8 mouse cellular contexts compared by ENCODE assay signal in the genomic region with DNA sequence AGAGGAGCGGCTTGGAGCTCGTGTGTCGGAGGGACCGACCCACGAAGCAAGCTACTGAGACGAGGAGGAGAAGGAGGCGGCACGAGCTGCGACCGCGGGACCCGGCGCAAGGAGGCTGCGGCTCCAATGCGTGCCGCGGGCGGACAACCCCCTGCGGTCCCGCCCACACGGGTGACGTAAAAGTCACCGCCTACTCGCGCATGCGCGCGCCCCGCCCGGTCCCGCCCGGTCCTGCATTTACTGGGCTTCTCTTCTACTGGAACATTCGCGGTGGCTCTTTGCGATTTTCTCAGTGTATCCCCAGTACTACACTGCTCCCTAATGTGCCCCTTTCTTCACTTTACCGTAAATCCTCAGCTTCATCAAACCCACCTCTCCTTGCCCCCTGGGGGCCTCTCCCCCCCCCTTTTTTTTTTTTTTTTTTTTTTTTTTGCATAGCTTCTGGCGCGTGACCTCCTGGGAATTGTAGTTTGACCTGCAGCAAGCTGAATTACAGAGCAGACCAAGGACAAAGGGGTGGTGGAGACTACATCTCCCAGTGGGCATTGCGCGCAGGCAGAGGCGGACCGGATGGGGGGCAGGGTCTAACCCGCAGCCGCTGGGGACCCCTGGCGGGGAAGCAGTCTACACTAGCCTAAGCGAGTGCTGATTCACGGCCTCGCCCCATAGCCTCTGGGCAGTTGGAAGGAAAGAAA. TPM values are rescaled to one million over a fixed set of nuclear protein-coding genes. Genes with fewer than 3 reads are reported as not detected.
A peak's percentile ranks its signal among the peaks of the same experiment; 100 is the strongest.
DNase-seq lines count a peak whose midpoint lies in the region; ATAC-seq and TF ChIP-seq lines count a peak whose summit lies in the region.

A gene (minus strand): TSS at position 136 of the 695 bp plus-strand sequence.

- WGBS in bone marrow, adult 2 months, result 0% methylated on average over 48 of the region's 48 CpGs
- WGBS in embryonic facial prominence, embryonic 15.5 days, result under 1% methylated on average over 48 of the region's 48 CpGs
- WGBS in limb, embryonic 14.5 days, result under 1% methylated on average over 41 of the region's 48 CpGs
- WGBS in midbrain, postnatal 0 days, result 0% methylated on average over 46 of the region's 48 CpGs

- peaks cover 22% of the 10 kb centered on the region for H3K36me3 ChIP-seq in embryonic facial prominence, embryonic 15.5 days
- peaks cover 23% of the 10 kb centered on the region for H3K36me3 ChIP-seq in limb, embryonic 14.5 days (ENCODE audit: control insufficient read depth, insufficient read depth, low read length)
- H3K36me3 ChIP-seq in midbrain, postnatal 0 days (ENCODE audit: insufficient read depth, low read length), result 0 out of 2 replicates have a peak, but pooled peaks cover 7% of the 10 kb centered on the region

- H3K4me3 ChIP-seq in bone marrow, adult 2 months (replicated peaks; ENCODE audit: control insufficient read depth, low read depth, low read length), result peak within 1 kb of the TSS; percentile 100
- peak within 1 kb of the TSS; percentile 67 for H3K4me3 ChIP-seq in embryonic facial prominence, embryonic 15.5 days (replicated peaks)
- H3K4me3 ChIP-seq in limb, embryonic 14.5 days (replicated peaks; ENCODE audit: low read length), result peak within 1 kb of the TSS; percentile 88
- H3K4me3 ChIP-seq in midbrain, postnatal 0 days (ENCODE audit: low read depth, low read length), result peak within 1 kb of the TSS; percentile 65

- H3K9me3 ChIP-seq in embryonic facial prominence, embryonic 15.5 days (replicated peaks), result no peaks in the 10 kb centered on the region
- H3K9me3 ChIP-seq in limb, embryonic 14.5 days (ENCODE audit: control insufficient read depth, low read length), result no peaks in the 10 kb centered on the region
- H3K9me3 ChIP-seq in midbrain, postnatal 0 days (ENCODE audit: low read length), result no peaks in the 10 kb centered on the region

- peak; percentile 97 for ATAC-seq in embryonic facial prominence, embryonic 15.5 days (ENCODE audit: insufficient number of reproducible peaks, low FRiP score, low TSS enrichment, low read depth)
- ATAC-seq in limb, embryonic 14.5 days (ENCODE audit: low FRiP score, low read depth), result peak; percentile 94
- peak; percentile 94 for ATAC-seq in midbrain, postnatal 0 days (ENCODE audit: low FRiP score)

- peak; percentile 97 for TF ChIP-seq POLR2A in bone marrow, adult 2 months (IDR thresholded peaks at IDR 0.05; ENCODE audit: borderline replicate concordance, control insufficient read depth, low read depth, low read length)
- TF ChIP-seq POLR2A in limb, embryonic 14.5 days (IDR thresholded peaks at IDR 0.05; ENCODE audit: borderline replicate concordance, extremely low read depth, insufficient read depth, insufficient read length), result peak; percentile 92; the same call in 1 of the 2 replicates

- DNase-seq in 416B (ENCODE audit: low read depth), result peak; percentile 99
- DNase-seq in heart, adult 8-10 months (ENCODE audit: low spot score), result peak; percentile 96
- DNase-seq in kidney, adult 9 months, result peak; percentile 97
- peak; percentile 97 for DNase-seq in limb, embryonic 14.5 days (ENCODE audit: low spot score)
- peak; percentile 98 for DNase-seq in midbrain, postnatal 0 days (ENCODE audit: low spot score)
- DNase-seq in spleen, postnatal 14 days (ENCODE audit: low spot score in 2 of 2), result peak; percentile 98

- no peaks in the 10 kb centered on the region for H3K27me3 ChIP-seq in embryonic facial prominence, embryonic 15.5 days
- H3K27me3 ChIP-seq in limb, embryonic 14.5 days (ENCODE audit: control insufficient read depth, insufficient read depth, low read length), result no peaks in the 10 kb centered on the region
- no peaks in the 10 kb centered on the region for H3K27me3 ChIP-seq in midbrain, postnatal 0 days (ENCODE audit: insufficient read depth, low read length)

- H3K4me2 ChIP-seq in embryonic facial prominence, embryonic 15.5 days (replicated peaks), result peak within 1 kb of the TSS; percentile 56
- peak within 1 kb of the TSS; percentile 62 for H3K4me2 ChIP-seq in limb, embryonic 14.5 days (replicated peaks; ENCODE audit: low read depth, low read length, severe bottlenecking)
- H3K4me2 ChIP-seq in midbrain, postnatal 0 days (ENCODE audit: low read depth, low read length, poor library complexity, severe bottlenecking), result peak within 1 kb of the TSS; percentile 54

- peak within 1 kb of the TSS; percentile 95 for H3K27ac ChIP-seq in bone marrow, adult 2 months (ENCODE audit: control insufficient read depth, insufficient read depth, low read depth, low read length, poor library complexity)
- peak within 1 kb of the TSS; percentile 99 for H3K27ac ChIP-seq in embryonic facial prominence, embryonic 15.5 days (replicated peaks)
- H3K27ac ChIP-seq in limb, embryonic 14.5 days (replicated peaks; ENCODE audit: low read depth, low read length), result peak within 1 kb of the TSS; percentile 87
- H3K27ac ChIP-seq in midbrain, postnatal 0 days (ENCODE audit: low read depth, low read length), result peak within 1 kb of the TSS; percentile 99

- peaks cover 5% of the 10 kb centered on the region; the same call in 1 of the 2 replicates for H3K4me1 ChIP-seq in bone marrow, adult 2 months (ENCODE audit: control insufficient read depth, insufficient read depth, low read length)
- peaks cover 21% of the 10 kb centered on the region; the same call in 1 of the 2 replicates for H3K4me1 ChIP-seq in embryonic facial prominence, embryonic 15.5 days
- peaks cover 14% of the 10 kb centered on the region; the same call in 1 of the 2 replicates for H3K4me1 ChIP-seq in limb, embryonic 14.5 days (ENCODE audit: control insufficient read depth, insufficient read depth, low read length)
- H3K4me1 ChIP-seq in midbrain, postnatal 0 days (ENCODE audit: insufficient read depth, low read length), result no peaks in the 10 kb centered on the region; the same call in 1 of the 2 replicates

- peak; percentile 53 for TF ChIP-seq CTCF in bone marrow, adult 2 months (IDR thresholded peaks at IDR 0.05; ENCODE audit: control insufficient read depth, insufficient read depth, low read length)
- TF ChIP-seq CTCF in midbrain, postnatal 0 days (IDR thresholded peaks at IDR 0.05), result peak; percentile 82

- peak within 1 kb of the TSS; percentile 73 for H3K9ac ChIP-seq in embryonic facial prominence, embryonic 15.5 days
- peak within 1 kb of the TSS; percentile 72 for H3K9ac ChIP-seq in limb, embryonic 14.5 days (ENCODE audit: low read depth, low read length, severe bottlenecking)
- peak within 1 kb of the TSS; percentile 97 for H3K9ac ChIP-seq in midbrain, postnatal 0 days (replicated peaks; ENCODE audit: low read length, poor library complexity, severe bottlenecking)

RNA-seq across cellular contexts. Expression of the gene that starts here (rescaled TPM):
- polyA plus RNA-seq in bone marrow, adult 2 months (2011; ENCODE audit: insufficient read depth, insufficient read length, low replicate concordance, missing spikeins), result 26.9 and 58.1 TPM in 2 replicates
- polyA plus RNA-seq in embryonic facial prominence, embryonic 15.5 days (2015; fragmentation: Nextera tagmentation; extraction: Ambion mirVana), result 149 and 156 TPM in 2 replicates
- 100 to 1,000 TPM; 265 to 313 (median 289) TPM for total RNA-seq in heart, adult 8-10 months (2022)
- 83.6 and 91.3 TPM in 2 replicates for polyA plus RNA-seq in limb, embryonic 14.5 days (2012; rRNA removed)
- 72.9 and 76.9 TPM in 2 replicates for polyA plus RNA-seq in limb, embryonic 14.5 days (2014; fragmentation: Nextera tagmentation; extraction: Ambion mirVana)
- total RNA-seq in midbrain, postnatal 0 days (2014; rRNA removed), result 357 and 411 TPM in 2 replicates
- 906 and 919 TPM in 2 replicates for polyA plus RNA-seq in midbrain, postnatal 0 days (2015; fragmentation: Nextera tagmentation; extraction: Ambion mirVana)

Comparison
In these comparisons a context has a peak if more than half of its experiments do, and no peak if none do; other contexts are left out.
1. Peak in every context shown above with its lines: DNase-seq, ATAC-seq, H3K4me3 ChIP-seq and H3K27ac ChIP-seq.